Mouse (Mus musculus) ES-Bruce4 (cell line): ENCODE data around the gene Mgat4b. TPM values are rescaled to one million over a fixed set of nuclear protein-coding genes. Genes with fewer than 3 reads are reported as not detected.

Source experiments
- H3K27ac ChIP-seq: 2 replicates; pipeline ENCODE4 v1.5.1; 2012; ENCODE audit warnings: low read length, inconsistent platforms; ENCODE audit not compliant: insufficient read depth
- H3K27me3 ChIP-seq: 2 replicates; pipeline ENCODE4 v1.6.1; 2012; ENCODE audit warnings: mild to moderate bottlenecking, low read length, inconsistent platforms; ENCODE audit not compliant: control insufficient read depth, poor library complexity, insufficient read depth, severe bottlenecking
- H3K36me3 ChIP-seq: 2 replicates; pipeline ENCODE4 v1.6.1; 2012; ENCODE audit warnings: inconsistent platforms, mild to moderate bottlenecking, low read length, moderate library complexity; ENCODE audit not compliant: control insufficient read depth, poor library complexity, insufficient read depth, severe bottlenecking
- H3K4me1 ChIP-seq: one replicate; pipeline ENCODE4 v1.8.1; 2011; ENCODE audit warnings: low read length; ENCODE audit not compliant: control insufficient read depth, insufficient read depth
- H3K4me3 ChIP-seq: 2 replicates; pipeline ENCODE4 v1.5.1; 2011; ENCODE audit warnings: low read depth, mild to moderate bottlenecking, low read length
- H3K9ac ChIP-seq: 2 replicates; pipeline ENCODE4 v1.6.1; 2012; ENCODE audit warnings: low read depth, mild to moderate bottlenecking, inconsistent platforms; ENCODE audit not compliant: poor library complexity, severe bottlenecking
- H3K9me3 ChIP-seq: replicated peaks from 2 replicates; pipeline ENCODE4 v1.6.1; 2012; ENCODE audit warnings: mild to moderate bottlenecking, low read length, inconsistent platforms; ENCODE audit not compliant: control insufficient read depth, poor library complexity, insufficient read depth, severe bottlenecking
- CTCF ChIP-seq: IDR thresholded peaks from one replicate; pipeline ENCODE4 v1.8.1; 2011; ENCODE audit warnings: low read depth, low read length
- EP300 ChIP-seq: IDR thresholded peaks from 2 replicates; pipeline ENCODE4 v1.6.1; 2011; ENCODE audit warnings: low read depth, low read length; ENCODE audit not compliant: insufficient read depth
- POLR2A ChIP-seq: IDR thresholded peaks from one replicate; pipeline ENCODE4 v1.8.1; 2011; ENCODE audit warnings: low read length; ENCODE audit not compliant: insufficient read depth
- polyA plus RNA-seq: library from polyadenylated mRNA; stranded (reverse); fragments of >200 nt; gene quantifications from 2 replicates; pipeline ENCODE4 v1.2.4, GENCODE M21; 2011; ENCODE audit warnings: low read depth; ENCODE audit not compliant: missing spikeins, insufficient read depth, insufficient read length

The Mgat4b gene
- polyA plus RNA-seq, 1 experiment = 30.8 TPM

- Histone ChIP-seq H3K9ac (no peak overlapping the region), H3K4me3 (no peak overlapping the region), H3K36me3 (peaks cover 2% of the 10 kb centered on the region; the same call in 1 of the 2 replicates), H3K27me3 (no peaks in the 10 kb centered on the region), H3K9me3 (no peaks in the 10 kb centered on the region), H3K27ac (no peak overlapping the region), H3K4me1 (peaks cover 2% of the 10 kb centered on the region)
- TF ChIP-seq POLR2A = no peak
- TF ChIP-seq EP300 = no peak
- no peak for TF ChIP-seq CTCF
Observed at GRCm38 (mm10) chr11:50256615-50257014, 45.9 kb downstream of the Mgat4b start.

GRCm38 (mm10) chr11:50258310-50258709, 47.6 kb downstream of the Mgat4b start:
- H3K4me3 ChIP-seq = no peak overlapping the region

GRCm38 (mm10) chr11:50262020-50262419, 51.3 kb downstream of the Mgat4b start:
- no peak overlapping the region for H3K27ac ChIP-seq
- no peaks in the 10 kb centered on the region for H3K9me3 ChIP-seq
- no peak overlapping the region for H3K4me3 ChIP-seq
- no peaks in the 10 kb centered on the region for H3K27me3 ChIP-seq
- no peak overlapping the region for H3K9ac ChIP-seq
- H3K4me1 ChIP-seq = peaks cover 2% of the 10 kb centered on the region
- TF ChIP-seq CTCF = peak; percentile 64
- TF ChIP-seq POLR2A = no peak
- no peak for TF ChIP-seq EP300
- peaks cover 13% of the 10 kb centered on the region for H3K36me3 ChIP-seq

More at GRCm38 (mm10) chr11:50258310-50258709, 47.6 kb downstream of the Mgat4b start:
- no peaks in the 10 kb centered on the region for H3K4me1 ChIP-seq
- no peaks in the 10 kb centered on the region for H3K9me3 ChIP-seq
- peaks cover 2% of the 10 kb centered on the region; the same call in 1 of the 2 replicates for H3K36me3 ChIP-seq
- TF ChIP-seq EP300 (no peak), CTCF (no peak), POLR2A (no peak)
- no peaks in the 10 kb centered on the region for H3K27me3 ChIP-seq
- no peak overlapping the region for H3K9ac ChIP-seq
- H3K27ac ChIP-seq = no peak overlapping the region

- no peaks in the 10 kb centered on the region for H3K27me3 ChIP-seq
- H3K9me3 ChIP-seq = no peaks in the 10 kb centered on the region
- H3K27ac ChIP-seq = no peak overlapping the region
- H3K36me3 ChIP-seq = peaks cover 13% of the 10 kb centered on the region
- no peak overlapping the region for H3K4me3 ChIP-seq
- H3K4me1 ChIP-seq = peaks cover 3% of the 10 kb centered on the region
- H3K9ac ChIP-seq = no peak overlapping the region
- TF ChIP-seq EP300 (no peak), POLR2A (no peak), CTCF (no peak)
Observed at GRCm38 (mm10) chr11:50263198-50263597, 52.5 kb downstream of the Mgat4b start.

- H3K27me3 ChIP-seq = no peaks in the 10 kb centered on the region
- H3K4me3 ChIP-seq = no peak overlapping the region
- H3K36me3 ChIP-seq = peaks cover 10% of the 10 kb centered on the region
- no peaks in the 10 kb centered on the region for H3K9me3 ChIP-seq
- no peak overlapping the region for H3K9ac ChIP-seq
- H3K27ac ChIP-seq = no peak overlapping the region
- no peak for TF ChIP-seq POLR2A
- TF ChIP-seq EP300 = no peak
- no peak for TF ChIP-seq CTCF
- peaks cover 3% of the 10 kb centered on the region for H3K4me1 ChIP-seq
Observed at GRCm38 (mm10) chr11:50265931-50266330, 55.2 kb downstream of the Mgat4b start.

- Histone ChIP-seq H3K4me1 (peaks cover 3% of the 10 kb centered on the region), H3K36me3 (peaks cover 10% of the 10 kb centered on the region), H3K9me3 (no peaks in the 10 kb centered on the region), H3K27me3 (no peaks in the 10 kb centered on the region), H3K27ac (no peak overlapping the region), H3K9ac (no peak overlapping the region), H3K4me3 (no peak overlapping the region)
- TF ChIP-seq CTCF (no peak), EP300 (no peak), POLR2A (no peak)
Observed at GRCm38 (mm10) chr11:50266997-50267396, 56.3 kb downstream of the Mgat4b start.
